Mouse (Mus musculus) bone marrow macrophage, adult 2 months (primary cell): ENCODE data around the gene H2-K1. TPM values are rescaled to one million over a fixed set of nuclear protein-coding genes. Genes with fewer than 3 reads are reported as not detected.

Source experiments
- H3K27ac ChIP-seq: 2 replicates; pipeline ENCODE4 v1.5.1; 2012; ENCODE audit warnings: low read depth, low read length; ENCODE audit not compliant: insufficient read depth
- H3K4me1 ChIP-seq: 2 replicates; pipeline ENCODE4 v1.6.1; 2012; ENCODE audit warnings: low read length; ENCODE audit not compliant: control insufficient read depth, insufficient read depth
- H3K4me3 ChIP-seq: 2 replicates; pipeline ENCODE4 v1.5.1; 2012; ENCODE audit warnings: mild to moderate bottlenecking, low read length, moderate library complexity; ENCODE audit not compliant: insufficient read depth
- CTCF ChIP-seq: IDR thresholded peaks from 2 replicates; pipeline ENCODE4 v1.5.1; 2012; ENCODE audit warnings: low read depth, mild to moderate bottlenecking, low read length, moderate library complexity
- POLR2A ChIP-seq: IDR thresholded peaks from 2 replicates; pipeline ENCODE4 v1.6.1; 2012; ENCODE audit warnings: mild to moderate bottlenecking, low read depth, low read length, borderline replicate concordance
- polyA plus RNA-seq: library from polyadenylated mRNA; stranded (reverse); fragments of >200 nt; gene quantifications from 2 replicates; pipeline ENCODE4 v1.2.4, GENCODE M21; 2012; ENCODE audit not compliant: missing spikeins, insufficient read depth, insufficient read length

Gene H2-K1
- polyA plus RNA-seq, 1 experiment, result 2,635 TPM

GRCm38 (mm10) chr17:34033441-34033840 is 33.3 kb upstream of the H2-K1 start:
- Histone ChIP-seq H3K27ac (peak overlapping the region; percentile 63), H3K4me1 (peaks cover 20% of the 10 kb centered on the region), H3K4me3 (peak overlapping the region; percentile 82)
- TF ChIP-seq POLR2A, result no peak
- no peak for TF ChIP-seq CTCF

GRCm38 (mm10) chr17:34032806-34033205 is 32.7 kb upstream of the H2-K1 start:
- Histone ChIP-seq H3K27ac (peak overlapping the region; percentile 63), H3K4me3 (peak overlapping the region; percentile 82), H3K4me1 (peaks cover 22% of the 10 kb centered on the region)
- no peak for TF ChIP-seq POLR2A
- no peak for TF ChIP-seq CTCF

GRCm38 (mm10) chr17:34032174-34032632 is 32.1 kb upstream of the H2-K1 start:
- peaks cover 22% of the 10 kb centered on the region for H3K4me1 ChIP-seq
- TF ChIP-seq POLR2A, result no peak
- TF ChIP-seq CTCF, result no peak
- H3K27ac ChIP-seq, result peak overlapping the region; percentile 63
- peak overlapping the region; percentile 82 for H3K4me3 ChIP-seq

GRCm38 (mm10) chr17:34031465-34032173 is 31.5 kb upstream of the H2-K1 start, which contains the start of the genes Slc39a7 and Rxrb:
TSS of gene Slc39a7 (minus strand) at chr17:34031682.
TSS of gene Rxrb (plus strand) at chr17:34031812.
- H3K4me1 ChIP-seq, result peaks cover 28% of the 10 kb centered on the region
- peak within 1 kb of the TSS; percentile 75 for H3K27ac ChIP-seq
- TF ChIP-seq CTCF (no peak), POLR2A (no peak)
- peak within 1 kb of the TSS; percentile 82 for H3K4me3 ChIP-seq

GRCm38 (mm10) chr17:34030861-34031326 is 30.7 kb upstream of the H2-K1 start:
- Histone ChIP-seq H3K4me1 (peaks cover 34% of the 10 kb centered on the region), H3K27ac (peak overlapping the region; percentile 75)
- TF ChIP-seq POLR2A, result no peak
- no peak for TF ChIP-seq CTCF

GRCm38 (mm10) chr17:34029890-34030595 is 29.9 kb upstream of the H2-K1 start:
- TF ChIP-seq POLR2A (no peak), CTCF (no peak)
- peak overlapping the region; percentile 82 for H3K4me3 ChIP-seq
- peak overlapping the region; percentile 29 for H3K27ac ChIP-seq
- H3K4me1 ChIP-seq, result peaks cover 37% of the 10 kb centered on the region

More at GRCm38 (mm10) chr17:34030861-34031326, 30.7 kb upstream of the H2-K1 start:
- peak overlapping the region; percentile 82 for H3K4me3 ChIP-seq

GRCm38 (mm10) chr17:34029150-34029889 is 29.2 kb upstream of the H2-K1 start:
- H3K4me3 ChIP-seq, result peak overlapping the region; percentile 82; the same call in 1 of the 2 replicates
- H3K27ac ChIP-seq, result no peak overlapping the region
- TF ChIP-seq POLR2A (no peak), CTCF (no peak)
- peaks cover 37% of the 10 kb centered on the region for H3K4me1 ChIP-seq

- Histone ChIP-seq H3K4me3 (no peak overlapping the region), H3K27ac (no peak overlapping the region), H3K4me1 (peaks cover 32% of the 10 kb centered on the region)
- TF ChIP-seq CTCF, result no peak
Measured at GRCm38 (mm10) chr17:34028501-34029149, 28.5 kb upstream of the H2-K1 start.

- Histone ChIP-seq H3K4me3 (peak within 1 kb of the TSS; percentile 75), H3K27ac (peak within 1 kb of the TSS; percentile 43), H3K4me1 (peaks cover 28% of the 10 kb centered on the region)
- TF ChIP-seq CTCF (no peak), POLR2A (0 out of 2 replicates have a peak, but pooled peaks have one; percentile 33)
Measured at GRCm38 (mm10) chr17:34027656-34028223, 27.6 kb upstream of the H2-K1 start, which contains the start of gene H2-Ke6. TSS of gene H2-Ke6 (minus strand) at chr17:34028060.
